In genomic region chr5:118367047-118367446, GRCm38 (mm10) we compare ENCODE assay signal across 14 mouse cellular contexts.
A peak's percentile ranks its signal among the peaks of the same experiment; 100 is the strongest.
DNase-seq lines count a peak whose midpoint lies in the region.
"Had no signal": no experiment of that assay in that cellular context is flagged by ENCODE, and none has a peak within 500 bp of the region (broad histone marks: within the 10 kb centered on the region; RNA-seq: fewer than 3 reads in every experiment).

No protein-coding gene starts in this region.

- DNase-seq in gastrocnemius, adult 8-10 months (ENCODE audit: low spot score in 2 of 2), result peak; percentile 23 to 25
- no peak for DNase-seq in gastrocnemius, postnatal 14 days
- DNase-seq in layer of hippocampus, adult 9-11 months, result peak; percentile 23
- DNase-seq in layer of hippocampus, postnatal 14 days (ENCODE audit: low spot score in 2 of 2), result no peak
- peak; percentile 59 to 79 for DNase-seq in left cerebral cortex, postnatal 14 days (ENCODE audit: low spot score in 2 of 2)
- DNase-seq in right cerebral cortex, postnatal 10 days (ENCODE audit: low spot score in 2 of 2), result peak; percentile 55 to 76
- DNase-seq in layer of hippocampus, postnatal 25 days (ENCODE audit: extremely low spot score in 1 of 2, low spot score in 1 of 2), result no peak
- DNase-seq in cerebellum, adult 11-12 months, result no peak
- DNase-seq: cerebellum, adult 11 months; kidney, adult 11 months; kidney, postnatal 10 days; liver, postnatal 0 days; lung, postnatal 36 days; thymus, postnatal 14 days had no signal

- intact Hi-C loops in gastrocnemius, postnatal 14 days (cut with DNase I; ENCODE audit: low total_unique reads), result loop anchor here (10.0 kb wide), 1 partner anchor 198 kb away; the partner anchor contains the start of gene Med13l
- intact Hi-C loops in left cerebral cortex, postnatal 14 days (cut with DNase I), result no loop called here

Comparison
In these comparisons a context has a peak if more than half of its experiments do, and no peak if none do; other contexts are left out.
1. DNase-seq: peak in gastrocnemius, adult 8-10 months (2 of 2), layer of hippocampus, adult 9-11 months (single experiment), left cerebral cortex, postnatal 14 days (2 of 2) and right cerebral cortex, postnatal 10 days (2 of 2); none in gastrocnemius, postnatal 14 days (single experiment), layer of hippocampus, postnatal 14 days (0 of 2), layer of hippocampus, postnatal 25 days (0 of 2) and cerebellum, adult 11-12 months (single experiment).